Mouse (Mus musculus) retina, embryonic 14.5 days (tissue): ENCODE results near the gene Lyrm4.
"Not testable (repeated sequence)": the region's sequence is repeated elsewhere in the genome, so short reads cannot be mapped to it uniquely, and the experiment has no call there.

Source experiments
- DNase-seq: peaks from one replicate; pipeline ENCODE4 v3.0.0-alpha.2; 2015; ENCODE audit warnings: low spot score

The Lyrm4 gene

GRCm38 (mm10) chr13:35994067-35994466, 123.3 kb downstream of the Lyrm4 start:
- DNase-seq: no peak

GRCm38 (mm10) chr13:35991185-35991584, 126.1 kb downstream of the Lyrm4 start:
- DNase-seq: not testable (repeated sequence)

GRCm38 (mm10) chr13:35989329-35989728, 128.0 kb downstream of the Lyrm4 start:
- DNase-seq: no peak

- no peak for DNase-seq
These were observed 134.3 kb downstream of the Lyrm4 start for GRCm38 (mm10) chr13:35982985-35983384.

GRCm38 (mm10) chr13:35980471-35980870, 136.9 kb downstream of the Lyrm4 start:
- DNase-seq: no peak

- DNase-seq: no peak
These were observed 140.4 kb downstream of the Lyrm4 start for GRCm38 (mm10) chr13:35976912-35977311.

DNA sequence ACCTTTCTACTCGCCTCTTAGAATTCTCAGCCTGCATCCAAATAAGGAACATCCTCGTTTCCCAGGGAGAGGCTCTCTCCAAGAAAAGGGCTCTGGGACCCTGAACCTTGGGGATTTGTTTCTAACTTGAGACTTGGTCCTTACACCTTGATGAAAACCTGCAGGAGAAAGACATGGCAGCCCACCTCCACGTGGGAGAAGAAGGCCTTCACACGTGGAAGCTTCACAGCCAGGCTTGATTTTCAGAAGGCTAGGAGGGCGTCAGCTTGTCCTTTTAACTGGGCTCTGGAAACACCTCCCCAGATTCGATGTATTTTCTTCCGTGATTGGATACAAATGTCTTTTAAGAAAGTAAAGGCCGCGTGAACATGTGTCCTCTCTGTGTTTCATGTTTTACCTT, 147.5 kb downstream of the Lyrm4 start:
- no peak for DNase-seq

GRCm38 (mm10) chr13:35969431-35969721, 147.9 kb downstream of the Lyrm4 start:
- no peak for DNase-seq

DNA sequence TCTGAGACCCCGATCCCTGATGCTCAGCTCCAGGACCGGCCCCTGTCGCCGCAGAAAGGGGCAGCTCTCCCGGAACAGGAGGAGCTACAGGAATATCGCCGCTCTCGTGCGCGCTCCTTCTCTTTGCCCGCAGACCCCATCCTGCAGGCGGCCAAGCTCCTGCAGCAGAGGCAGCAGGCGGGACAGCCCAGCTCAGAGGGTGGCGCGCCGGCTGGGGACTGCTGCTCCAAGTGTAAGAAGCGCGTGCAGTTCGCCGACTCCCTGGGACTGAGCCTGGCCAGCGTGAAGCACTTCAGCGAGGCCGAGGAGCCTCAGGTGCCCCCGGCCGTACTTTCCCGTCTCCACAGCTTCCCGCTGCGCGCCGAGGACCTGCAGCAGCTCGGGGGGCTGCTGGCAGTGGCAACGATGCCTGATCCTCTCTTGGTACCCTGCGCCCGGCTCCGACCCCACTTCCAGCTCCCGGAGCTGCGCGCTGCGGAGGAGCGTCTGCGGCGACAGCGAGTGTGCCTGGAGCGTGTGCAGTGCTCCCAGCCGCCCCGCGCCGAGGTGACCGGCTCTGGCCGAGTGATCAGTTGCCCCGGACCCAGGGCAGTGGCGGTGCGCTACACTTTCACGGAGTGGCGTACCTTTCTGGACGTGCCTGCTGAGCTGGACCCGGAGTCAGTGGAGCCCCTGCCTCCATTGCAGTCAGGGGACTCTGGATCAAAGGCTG, 148.5 kb downstream of the Lyrm4 start:
- DNase-seq: peak; percentile 61

- DNase-seq: peak; percentile 43
These were observed 149.1 kb downstream of the Lyrm4 start for GRCm38 (mm10) chr13:35968131-35968718.

- DNase-seq: peak; percentile 20
These were observed 149.6 kb downstream of the Lyrm4 start for GRCm38 (mm10) chr13:35967690-35968089.

GRCm38 (mm10) chr13:35963583-35963982, 153.7 kb downstream of the Lyrm4 start:
- DNase-seq: no peak

DNA sequence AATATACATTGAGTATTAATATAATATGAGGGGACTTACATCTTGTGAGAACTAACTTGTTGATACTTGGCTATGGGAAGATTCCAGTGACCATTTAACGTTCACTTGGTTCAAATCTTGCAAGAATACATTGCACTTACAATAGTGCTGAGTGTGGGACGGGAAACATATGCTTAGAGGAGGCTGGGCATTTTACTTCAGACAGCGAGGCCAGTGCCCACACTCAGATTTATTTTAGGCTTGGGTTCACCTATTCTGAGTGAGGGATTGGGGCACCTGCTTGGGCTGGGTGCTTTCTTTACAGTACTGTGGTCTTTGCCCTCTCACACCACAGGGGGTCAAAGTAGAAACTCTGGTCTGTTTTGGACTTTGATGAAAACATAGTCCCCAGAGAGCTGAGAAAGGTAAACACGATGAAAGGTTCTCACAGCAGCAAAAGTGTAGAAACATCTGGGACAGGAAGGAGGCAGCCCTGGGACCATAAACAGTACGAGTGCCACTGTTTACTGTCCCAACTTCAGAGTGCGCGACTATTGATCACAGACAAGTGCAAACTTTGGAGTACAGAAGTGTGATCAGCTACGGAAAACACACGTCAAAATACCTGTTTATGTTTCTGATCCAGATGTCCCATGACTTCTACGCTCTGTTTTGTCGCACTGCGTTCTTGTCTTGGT, 157.8 kb downstream of the Lyrm4 start:
- DNase-seq: no peak

GRCm38 (mm10) chr13:35958539-35958938, 158.8 kb downstream of the Lyrm4 start, which contains the start of gene Ppp1r3g:
Gene Ppp1r3g (plus strand): TSS chr13:35958839.
- no peak for DNase-seq

GRCm38 (mm10) chr13:35949814-35950455, 167.4 kb downstream of the Lyrm4 start:
- no peak for DNase-seq

- peak; percentile 87 for DNase-seq
These were observed 169.8 kb downstream of the Lyrm4 start for GRCm38 (mm10) chr13:35947354-35948000.

GRCm38 (mm10) chr13:35946659-35947353, 170.5 kb downstream of the Lyrm4 start:
- no peak for DNase-seq

DNA sequence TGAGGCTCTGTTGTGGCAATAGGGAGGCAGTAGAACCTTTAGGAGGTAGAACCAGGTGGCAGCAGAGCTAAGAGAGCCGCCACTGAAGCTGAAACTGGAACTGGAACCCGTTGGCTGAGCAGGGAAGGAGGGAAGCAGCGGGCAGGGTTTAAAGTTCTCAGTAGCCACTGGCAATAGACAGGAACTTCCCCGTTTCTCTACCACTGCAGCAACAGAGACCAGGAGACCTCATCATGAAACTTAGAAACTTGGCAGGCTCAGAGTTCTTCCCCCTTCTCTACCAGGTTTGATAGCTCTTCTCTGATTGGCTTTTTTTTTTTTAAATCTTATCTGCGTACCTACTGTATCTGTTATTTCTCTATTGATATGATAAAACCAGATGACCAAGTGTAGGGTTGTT, 176.4 kb downstream of the Lyrm4 start:
- DNase-seq: no peak

DNA sequence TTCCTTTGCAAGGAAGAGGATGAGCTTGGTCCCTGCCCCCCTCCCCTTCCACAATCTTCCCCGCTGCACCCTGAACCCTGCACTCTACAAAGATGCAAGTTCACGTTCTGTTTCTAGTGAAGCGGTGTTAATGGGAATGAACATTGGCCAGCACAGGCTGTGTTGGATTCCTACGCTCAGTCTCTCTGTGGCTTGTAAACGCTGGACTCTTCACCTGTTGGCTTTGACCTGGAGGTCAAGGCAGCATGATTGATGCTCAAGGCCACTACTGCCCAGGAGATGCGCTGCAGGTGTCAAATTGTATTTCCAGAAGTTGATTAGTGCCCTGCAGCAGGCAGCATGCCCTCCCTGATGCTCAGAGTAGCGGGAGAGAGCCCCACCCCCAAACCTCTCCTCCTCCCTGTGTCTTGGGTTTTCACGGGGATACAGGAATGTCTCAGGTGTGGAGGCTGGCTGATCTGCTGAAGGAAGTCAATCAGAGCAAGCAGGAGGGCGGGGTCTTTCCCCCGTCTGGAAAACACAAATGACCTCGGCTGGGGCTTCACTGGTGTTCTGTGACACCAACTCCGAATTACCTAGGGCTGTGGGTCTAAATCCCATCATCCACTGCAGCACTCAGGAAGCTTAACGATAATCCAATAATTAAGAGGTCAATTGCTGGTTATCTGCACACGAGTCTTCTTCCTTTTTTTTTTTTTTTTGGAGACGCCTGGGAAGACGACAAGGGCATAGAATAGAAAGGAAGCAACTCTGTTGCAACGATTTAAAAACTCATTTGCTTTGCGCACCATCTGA, 177.3 kb downstream of the Lyrm4 start:
- peak; percentile 10 for DNase-seq

DNA sequence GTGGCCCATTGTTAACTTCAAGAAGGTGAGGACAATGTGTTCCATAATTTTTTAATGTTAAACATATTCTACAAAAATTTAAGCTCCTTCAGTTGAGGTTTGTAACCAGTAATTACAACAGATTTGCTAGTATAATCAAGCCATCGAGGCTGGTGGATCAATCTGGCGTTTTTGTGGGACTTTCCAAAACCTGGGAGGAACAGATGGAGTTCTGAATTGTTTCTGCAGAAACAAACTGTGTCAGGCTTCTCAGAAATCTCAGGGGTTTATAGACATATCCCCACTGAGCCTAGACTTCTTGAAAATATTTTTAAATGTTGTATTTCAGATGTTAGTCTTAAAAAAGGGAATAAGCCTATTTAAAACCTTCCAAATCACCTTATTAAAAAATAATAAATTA, 179.3 kb downstream of the Lyrm4 start:
- DNase-seq: no peak
